Mouse (Mus musculus) heart, embryonic 12.5 days (tissue): ENCODE data around the gene Ptprn2. TPM values are rescaled to one million over a fixed set of nuclear protein-coding genes. Genes with fewer than 3 reads are reported as not detected.

Experiments
- ATAC-seq: fragments of 200-750 bp; cut with Nextera tagmentation; 2 replicates; pipeline ENCODE4 v1.8.0; 2017; ENCODE audit warnings: moderate TSS enrichment, moderate library complexity; ENCODE audit not compliant: insufficient number of reproducible peaks, low FRiP score
- H3K27ac ChIP-seq: fragments of 300-500 bp; sonication (generic); 2 replicates; pipeline ENCODE4 v1.5.1; 2016; ENCODE audit warnings: mild to moderate bottlenecking, moderate library complexity; ENCODE audit not compliant: poor library complexity, severe bottlenecking
- H3K27me3 ChIP-seq: fragments of 300-500 bp; sonication (generic); replicated peaks from 2 replicates; pipeline ENCODE4 v1.6.1; 2016; ENCODE audit warnings: mild to moderate bottlenecking, moderate library complexity
- H3K36me3 ChIP-seq: fragments of 300-500 bp; sonication (generic); 2 replicates; pipeline ENCODE4 v1.6.1; 2016; ENCODE audit warnings: mild to moderate bottlenecking, moderate library complexity
- H3K4me1 ChIP-seq: fragments of 300-500 bp; sonication (generic); replicated peaks from 2 replicates; pipeline ENCODE4 v1.6.1; 2016; ENCODE audit warnings: mild to moderate bottlenecking
- H3K4me2 ChIP-seq: fragments of 300-500 bp; sonication (generic); 2 replicates; pipeline ENCODE4 v1.6.1; 2016; ENCODE audit warnings: mild to moderate bottlenecking, moderate library complexity
- H3K4me3 ChIP-seq: fragments of 300-500 bp; sonication (generic); 2 replicates; pipeline ENCODE4 v1.5.1; 2016; ENCODE audit warnings: mild to moderate bottlenecking
- H3K9ac ChIP-seq: fragments of 300-500 bp; sonication (generic); 2 replicates; pipeline ENCODE4 v1.6.1; 2016; ENCODE audit warnings: mild to moderate bottlenecking, moderate library complexity
- H3K9me3 ChIP-seq: fragments of 300-500 bp; sonication (generic); replicated peaks from 2 replicates; pipeline ENCODE4 v1.6.1; 2016; ENCODE audit warnings: mild to moderate bottlenecking, moderate library complexity
- WGBS: fragments of 180-500 bp; shearing (Covaris S2); methylation state at CpG from one replicate; pipeline ENCODE4 v1.1.7; 2016; 5-methylcytosine and 5-hydroxymethylcytosine counted together
- polyA plus RNA-seq: library from polyadenylated mRNA; unstranded; fragments of >200 nt; fragmentation: Nextera tagmentation; extraction: Ambion mirVana; gene quantifications from 2 replicates; pipeline ENCODE4 v1.2.1, GENCODE M21; 2016

Ptprn2 gene
- polyA plus RNA-seq, 1 experiment from 2014 or later, result 0.05 TPM

DNA sequence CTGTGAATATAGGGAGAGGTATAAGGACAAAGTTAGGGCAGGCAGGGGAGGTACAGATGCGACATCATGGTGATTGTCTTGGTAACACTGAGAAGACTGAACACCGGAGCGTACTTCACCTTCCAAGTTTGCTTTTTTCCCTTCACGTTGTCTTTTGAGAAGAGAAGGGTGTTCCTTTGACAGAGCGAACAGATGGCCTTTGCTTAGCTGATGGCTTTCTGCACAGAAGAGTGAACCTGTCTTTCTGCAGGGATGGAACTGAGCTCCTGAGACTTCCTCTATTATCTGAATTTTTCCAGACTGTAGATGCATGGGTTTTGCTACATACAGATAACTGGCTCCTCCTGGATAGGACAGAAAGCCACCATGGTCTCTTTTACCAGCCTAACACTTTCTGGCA, 254.6 kb downstream of the Ptprn2 start:
- no peak for ATAC-seq

DNA sequence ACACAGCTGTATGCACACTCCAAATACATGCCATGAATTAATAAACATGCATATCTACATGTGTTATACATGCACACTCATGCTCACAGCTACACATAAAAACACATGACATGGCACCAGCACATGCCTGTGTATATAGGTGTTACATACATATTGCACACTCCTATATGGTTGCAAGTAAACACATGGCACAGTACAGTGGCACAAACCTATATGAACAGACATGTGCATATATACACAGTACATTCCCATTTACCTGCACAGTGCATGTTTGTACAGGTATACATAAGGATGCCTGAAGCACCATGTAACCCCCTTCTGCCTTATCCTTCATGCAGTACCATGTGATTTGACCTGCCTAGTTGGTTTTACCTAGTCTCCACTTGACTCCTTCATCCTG, 255.8 kb downstream of the Ptprn2 start:
- no peak overlapping the region for H3K4me2 ChIP-seq
- no peaks in the 10 kb centered on the region for H3K4me1 ChIP-seq
- ATAC-seq, result no peak
- H3K27ac ChIP-seq, result no peak overlapping the region
- no peaks in the 10 kb centered on the region for H3K36me3 ChIP-seq
- H3K9ac ChIP-seq, result no peak overlapping the region
- no peaks in the 10 kb centered on the region for H3K27me3 ChIP-seq
- no peaks in the 10 kb centered on the region for H3K9me3 ChIP-seq
- no peak overlapping the region for H3K4me3 ChIP-seq

More for the DNA sequence above, 254.6 kb downstream of the Ptprn2 start:
- no peak overlapping the region for H3K27ac ChIP-seq
- H3K4me1 ChIP-seq, result no peaks in the 10 kb centered on the region
- H3K27me3 ChIP-seq, result no peaks in the 10 kb centered on the region
- H3K36me3 ChIP-seq, result no peaks in the 10 kb centered on the region
- H3K9ac ChIP-seq, result no peak overlapping the region
- H3K4me2 ChIP-seq, result no peak overlapping the region
- 82% methylated on average over 5 of the region's 5 CpGs for WGBS
- no peaks in the 10 kb centered on the region for H3K9me3 ChIP-seq
- no peak overlapping the region for H3K4me3 ChIP-seq

DNA sequence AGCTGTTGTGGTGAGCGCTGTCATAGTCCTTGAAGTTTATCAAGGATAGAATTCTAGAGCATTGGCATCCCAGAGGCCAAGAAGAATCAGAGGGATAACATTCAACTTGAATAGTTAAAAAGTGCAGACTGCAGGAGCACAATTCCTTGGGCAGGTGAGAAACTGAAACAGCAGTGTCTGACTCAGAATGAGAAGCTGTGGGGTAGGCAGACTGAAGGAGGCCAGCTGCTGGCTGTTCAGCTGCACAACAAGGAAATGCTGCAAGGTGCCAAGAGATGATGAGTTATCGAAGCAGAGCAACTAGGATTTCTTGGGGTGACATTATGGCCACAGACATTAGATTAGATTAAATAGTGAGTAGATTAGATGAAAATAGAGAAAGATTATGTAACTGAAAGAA, 260.9 kb downstream of the Ptprn2 start:
- H3K36me3 ChIP-seq, result no peaks in the 10 kb centered on the region
- H3K4me2 ChIP-seq, result no peak overlapping the region
- H3K27me3 ChIP-seq, result no peaks in the 10 kb centered on the region
- ATAC-seq, result no peak
- H3K27ac ChIP-seq, result no peak overlapping the region
- no peaks in the 10 kb centered on the region for H3K4me1 ChIP-seq
- no peak overlapping the region for H3K4me3 ChIP-seq
- H3K9me3 ChIP-seq, result peaks cover 3% of the 10 kb centered on the region; the same call in 1 of the 2 replicates
- H3K9ac ChIP-seq, result no peak overlapping the region
- 81% methylated on average over 2 of the region's 2 CpGs for WGBS

DNA sequence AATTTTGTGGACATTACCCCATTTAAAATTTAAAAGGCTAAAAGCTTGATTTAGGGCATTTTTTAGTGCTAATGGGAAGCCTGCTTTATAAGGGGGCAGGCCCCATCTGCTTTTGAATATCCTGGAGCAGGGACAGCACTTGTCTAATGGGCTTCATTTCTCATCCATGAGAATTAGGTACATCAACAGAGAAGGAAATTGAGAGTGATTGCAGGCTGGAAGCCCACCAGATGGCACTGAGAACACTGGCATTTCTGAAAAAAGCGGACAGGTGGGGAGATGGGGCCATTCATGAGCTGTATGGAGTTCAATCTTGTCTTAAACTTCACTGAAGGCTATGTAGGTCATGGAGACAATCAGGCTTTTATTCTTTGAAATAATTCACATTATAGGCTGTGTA, 267.3 kb downstream of the Ptprn2 start:
- Histone ChIP-seq H3K27me3 (no peaks in the 10 kb centered on the region), H3K4me2 (no peak overlapping the region), H3K36me3 (no peaks in the 10 kb centered on the region), H3K4me1 (no peaks in the 10 kb centered on the region), H3K9ac (no peak overlapping the region), H3K9me3 (peaks cover 3% of the 10 kb centered on the region; the same call in 1 of the 2 replicates), H3K27ac (no peak overlapping the region), H3K4me3 (no peak overlapping the region)
- 69% methylated on average over 1 of the region's 1 CpGs for WGBS
- no peak for ATAC-seq

DNA sequence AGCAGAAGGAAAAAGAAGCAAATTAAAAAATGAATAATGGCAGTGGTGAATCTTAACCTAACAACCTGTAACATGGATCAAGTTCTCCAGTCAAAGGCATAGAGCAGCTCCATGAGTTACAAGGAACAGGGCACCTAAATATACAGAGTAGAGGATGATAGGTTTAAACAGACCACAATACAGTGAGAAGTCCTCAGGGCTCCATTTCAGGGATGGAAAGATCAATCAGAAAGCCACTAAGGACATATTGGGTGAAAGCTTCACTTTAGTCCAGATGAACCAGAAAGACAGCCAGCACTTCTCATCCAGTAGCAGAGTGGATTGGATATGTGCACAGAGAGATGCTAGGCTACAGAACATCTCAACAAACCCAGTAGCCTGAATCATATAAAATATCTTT, 278.4 kb downstream of the Ptprn2 start:
- H3K4me3 ChIP-seq, result no peak overlapping the region
- H3K9me3 ChIP-seq, result no peaks in the 10 kb centered on the region
- H3K4me1 ChIP-seq, result no peaks in the 10 kb centered on the region
- H3K27me3 ChIP-seq, result 0 out of 2 replicates have a peak, but pooled peaks cover 6% of the 10 kb centered on the region
- no peak overlapping the region for H3K4me2 ChIP-seq
- H3K9ac ChIP-seq, result no peak overlapping the region
- H3K36me3 ChIP-seq, result no peaks in the 10 kb centered on the region
- no peak for ATAC-seq
- H3K27ac ChIP-seq, result no peak overlapping the region

DNA sequence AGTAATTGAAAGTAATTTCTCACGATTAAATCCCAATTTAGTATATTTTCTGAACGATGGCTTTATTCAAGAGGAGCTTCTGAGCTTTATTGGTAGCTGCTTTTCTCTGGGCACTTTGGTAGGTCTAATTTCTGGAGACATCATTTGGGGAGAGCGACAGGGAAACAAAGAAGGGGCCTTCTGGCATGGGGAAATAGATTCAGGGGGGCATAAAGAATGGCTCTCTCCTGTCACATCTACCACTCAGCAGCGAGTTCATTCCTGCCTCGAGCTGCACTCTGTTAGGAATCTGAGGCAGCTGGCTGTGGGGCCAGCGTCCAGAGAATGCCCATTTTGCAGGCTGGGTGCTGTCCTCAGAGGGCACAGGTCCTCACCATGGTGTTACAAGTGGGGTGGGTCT, 285.4 kb downstream of the Ptprn2 start:
- no peak overlapping the region for H3K4me2 ChIP-seq
- 63% methylated on average over 6 of the region's 6 CpGs for WGBS
- no peak overlapping the region for H3K4me3 ChIP-seq
- H3K9me3 ChIP-seq, result no peaks in the 10 kb centered on the region
- no peak for ATAC-seq
- no peaks in the 10 kb centered on the region for H3K36me3 ChIP-seq
- no peak overlapping the region for H3K9ac ChIP-seq
- no peak overlapping the region for H3K27ac ChIP-seq
- H3K27me3 ChIP-seq, result 0 out of 2 replicates have a peak, but pooled peaks cover 23% of the 10 kb centered on the region
- H3K4me1 ChIP-seq, result peaks cover 14% of the 10 kb centered on the region

DNA sequence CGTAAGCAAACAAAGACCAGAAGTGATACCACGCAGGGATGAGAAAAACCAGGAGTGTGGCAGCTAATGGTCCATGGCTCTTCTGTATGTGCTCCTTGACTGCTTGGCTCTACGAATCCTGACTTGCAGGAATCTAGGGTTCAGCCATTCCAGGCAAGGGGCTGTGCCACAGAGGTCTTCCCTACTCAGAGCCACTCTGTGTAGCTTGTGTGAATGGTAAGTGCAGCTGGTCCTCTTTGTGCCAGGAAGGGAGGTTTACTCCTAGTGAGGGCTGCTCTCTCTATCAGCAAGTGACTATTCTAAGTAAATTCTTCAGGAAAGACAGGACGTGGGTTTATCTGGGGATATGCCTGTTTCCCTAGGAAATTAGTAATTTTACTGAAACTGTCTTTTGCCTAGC, 286.0 kb downstream of the Ptprn2 start:
- no peak overlapping the region for H3K9ac ChIP-seq
- H3K36me3 ChIP-seq, result no peaks in the 10 kb centered on the region
- H3K4me1 ChIP-seq, result peaks cover 14% of the 10 kb centered on the region
- H3K27ac ChIP-seq, result no peak overlapping the region
- H3K4me3 ChIP-seq, result no peak overlapping the region
- 0 out of 2 replicates have a peak, but pooled peaks cover 21% of the 10 kb centered on the region for H3K27me3 ChIP-seq
- no peak overlapping the region for H3K4me2 ChIP-seq
- no peaks in the 10 kb centered on the region for H3K9me3 ChIP-seq
- WGBS, result 59% methylated on average over 4 of the region's 4 CpGs
- ATAC-seq, result no peak

DNA sequence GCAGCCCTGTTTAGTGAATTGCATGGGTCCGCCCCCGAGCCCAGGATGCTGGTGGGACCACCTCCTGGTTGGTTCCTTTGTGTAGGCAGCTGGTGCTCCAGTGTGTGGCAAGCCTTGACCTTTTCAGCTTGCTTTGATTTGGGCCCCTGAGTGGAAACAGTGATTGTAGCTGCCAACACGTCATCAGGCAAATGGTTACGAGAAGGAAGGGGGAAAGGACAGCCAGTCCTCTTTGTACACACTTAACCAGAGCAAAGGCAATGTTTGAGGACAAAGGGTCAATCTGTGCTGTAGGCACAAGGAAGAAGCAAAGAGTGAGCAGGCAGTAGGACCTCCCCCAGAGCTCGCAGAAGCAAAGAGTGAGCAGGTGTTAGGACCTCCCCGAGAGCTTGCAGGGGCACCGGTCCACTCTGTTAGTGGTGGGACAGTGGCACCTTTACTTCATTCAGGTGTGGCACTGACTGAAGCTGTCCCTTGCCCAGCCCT, 286.6 kb downstream of the Ptprn2 start:
- Histone ChIP-seq H3K4me3 (no peak overlapping the region), H3K4me2 (no peak overlapping the region), H3K27me3 (0 out of 2 replicates have a peak, but pooled peaks cover 20% of the 10 kb centered on the region), H3K4me1 (peaks cover 14% of the 10 kb centered on the region), H3K27ac (no peak overlapping the region), H3K9me3 (no peaks in the 10 kb centered on the region), H3K9ac (no peak overlapping the region), H3K36me3 (no peaks in the 10 kb centered on the region)
- 0 out of 2 replicates have a peak, but pooled peaks have one; percentile 33 for ATAC-seq
- 42% methylated on average over 7 of the region's 7 CpGs for WGBS

DNA sequence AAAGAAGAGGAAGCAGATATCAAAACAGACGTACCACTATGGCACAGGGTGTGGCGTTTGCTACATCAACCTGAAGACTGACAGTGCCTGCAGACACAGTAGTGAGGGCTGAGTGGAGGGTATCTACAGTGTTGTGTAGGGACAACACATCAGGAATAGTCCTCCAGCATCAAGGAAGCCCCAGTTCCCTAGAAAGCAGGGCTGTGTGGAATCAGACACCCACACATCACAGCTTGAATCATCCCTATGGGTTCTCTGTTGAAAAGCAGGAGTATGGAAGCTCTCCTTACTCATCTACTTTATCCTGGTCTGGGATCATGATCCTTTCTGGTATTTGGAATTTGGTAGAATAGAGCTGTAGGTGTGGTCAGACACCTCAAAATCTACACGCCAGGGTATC, 287.8 kb downstream of the Ptprn2 start:
- no peak for ATAC-seq
- 85% methylated on average over 3 of the region's 3 CpGs for WGBS
- no peak overlapping the region for H3K27ac ChIP-seq

DNA sequence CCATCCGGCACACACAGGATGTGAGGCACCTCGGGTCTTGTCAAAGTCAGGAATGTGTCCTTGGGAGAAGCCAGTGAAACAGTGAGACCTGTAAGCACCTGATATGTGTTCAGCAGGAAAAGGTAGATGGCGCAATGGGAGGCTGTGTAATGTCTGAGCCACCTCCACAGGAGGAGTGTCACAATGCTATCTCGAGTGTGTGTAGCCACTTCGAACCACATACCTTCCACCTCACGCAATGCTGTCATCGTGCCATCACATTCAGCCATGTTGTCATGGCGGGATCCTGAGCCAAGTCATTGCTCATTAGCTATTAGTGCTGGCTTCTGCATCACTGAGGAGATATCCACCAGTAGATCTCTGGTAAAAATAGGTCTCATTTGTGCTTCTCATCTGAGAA, 290.9 kb downstream of the Ptprn2 start:
- no peak overlapping the region for H3K9ac ChIP-seq

More for the DNA sequence above, 287.8 kb downstream of the Ptprn2 start:
- no peaks in the 10 kb centered on the region for H3K36me3 ChIP-seq
- H3K9ac ChIP-seq, result no peak overlapping the region
- H3K9me3 ChIP-seq, result no peaks in the 10 kb centered on the region
- H3K4me3 ChIP-seq, result no peak overlapping the region
- 0 out of 2 replicates have a peak, but pooled peaks cover 20% of the 10 kb centered on the region for H3K27me3 ChIP-seq
- H3K4me1 ChIP-seq, result peaks cover 14% of the 10 kb centered on the region
- H3K4me2 ChIP-seq, result no peak overlapping the region

DNA sequence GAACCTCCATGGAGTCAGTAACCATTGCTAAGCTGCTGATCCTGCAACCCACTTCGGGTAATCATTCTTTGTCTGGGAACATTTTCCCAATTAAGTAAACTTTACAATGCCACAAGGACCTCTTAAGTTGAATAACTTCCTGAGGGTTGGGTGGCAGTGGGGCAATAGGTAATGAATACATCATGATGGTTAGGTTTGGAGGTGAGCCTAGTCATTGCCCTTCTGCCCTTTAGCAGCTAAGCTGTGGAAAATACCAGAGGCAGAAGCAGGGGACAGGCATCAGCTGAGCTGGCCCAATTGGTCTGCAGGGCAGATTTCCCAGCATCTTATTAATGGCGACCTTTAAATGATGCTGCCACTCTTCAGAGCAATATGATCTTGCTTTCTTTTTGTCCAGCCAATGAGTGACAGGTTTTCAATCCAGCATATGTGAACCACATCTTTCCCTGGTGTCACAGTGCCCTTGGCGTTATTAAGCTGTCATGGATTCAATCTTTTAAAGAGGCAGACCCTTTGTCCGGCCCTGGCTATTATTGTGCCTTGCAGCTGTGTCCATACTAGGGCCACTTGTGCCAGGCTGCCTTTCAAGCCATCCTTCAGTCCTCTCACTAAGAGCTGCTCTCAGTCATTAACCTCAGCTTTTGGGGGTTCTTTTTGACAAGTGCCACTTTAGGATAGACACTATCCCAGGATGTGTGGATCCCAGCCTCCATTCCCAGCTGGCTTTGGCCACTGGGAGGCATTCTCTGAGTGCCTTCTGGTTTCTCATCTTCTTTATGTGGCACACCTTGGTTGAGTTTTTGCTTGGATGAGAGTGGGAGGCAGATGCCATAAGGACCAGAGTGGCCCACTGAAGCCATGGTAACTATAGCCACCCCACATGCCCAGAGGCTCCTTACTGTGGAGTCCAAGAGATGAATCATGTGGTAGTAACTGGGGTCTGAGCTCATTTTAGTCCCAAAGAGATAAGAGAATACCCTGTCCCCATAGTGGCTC, 292.9 kb downstream of the Ptprn2 start:
- 72% methylated on average over 4 of the region's 4 CpGs for WGBS
- H3K4me3 ChIP-seq, result no peak overlapping the region
- no peaks in the 10 kb centered on the region for H3K9me3 ChIP-seq
- H3K4me1 ChIP-seq, result no peaks in the 10 kb centered on the region
- no peak overlapping the region for H3K27ac ChIP-seq
- no peaks in the 10 kb centered on the region for H3K36me3 ChIP-seq
- no peak overlapping the region for H3K4me2 ChIP-seq
- H3K9ac ChIP-seq, result no peak overlapping the region
- H3K27me3 ChIP-seq, result 0 out of 2 replicates have a peak, but pooled peaks cover 4% of the 10 kb centered on the region
- no peak for ATAC-seq

More for the DNA sequence above, 290.9 kb downstream of the Ptprn2 start:
- Histone ChIP-seq H3K27me3 (0 out of 2 replicates have a peak, but pooled peaks cover 4% of the 10 kb centered on the region), H3K36me3 (no peaks in the 10 kb centered on the region), H3K4me1 (peaks cover 9% of the 10 kb centered on the region), H3K4me2 (no peak overlapping the region), H3K4me3 (no peak overlapping the region), H3K9me3 (no peaks in the 10 kb centered on the region), H3K27ac (peak overlapping the region; percentile 38; the same call in 1 of the 2 replicates)
- 58% methylated on average over 8 of the region's 8 CpGs for WGBS
- peak; percentile 55; the same call in 1 of the 2 replicates for ATAC-seq
